Mouse (Mus musculus) liver, embryonic 14.5 days (tissue): Measurements from ENCODE around the gene Gfod2.

Source experiments
- CTCF ChIP-seq: IDR thresholded peaks from 2 replicates; pipeline ENCODE4 v1.5.1; 2016; ENCODE audit warnings: antibody characterized with exemption, low read depth, control low read depth
- EP300 ChIP-seq: IDR thresholded peaks from 2 replicates; pipeline ENCODE4 v1.6.1; 2016; ENCODE audit warnings: antibody characterized with exemption, low read depth

GRCm38 (mm10) chr8:105789626-105790025, 31.2 kb upstream of the Gfod2 start:
- TF ChIP-seq CTCF (no peak), EP300 (no peak)
